Mouse (Mus musculus): ENCODE data around the gene Fbxo39. TPM values are rescaled to one million over a fixed set of nuclear protein-coding genes. Genes with fewer than 3 reads are reported as not detected.
A peak's percentile ranks its signal among the peaks of the same experiment; 100 is the strongest.

The Fbxo39 gene
- total and polyA plus RNA-seq, 2 experiments from 2014 or later, result not detected

GRCm38 (mm10) chr11:72367934-72368674 is 53.9 kb downstream of the Fbxo39 start:
- no peak overlapping the region for H3K4me2 ChIP-seq (ENCODE audit: low read depth, low read length, poor library complexity, severe bottlenecking)
- WGBS, result 46% methylated on average over 11 of the region's 11 CpGs
- H3K36me3 ChIP-seq (ENCODE audit: insufficient read depth, low read length), result no peaks in the 10 kb centered on the region
- DNase-seq (ENCODE audit: low spot score) (peak; percentile 42), ATAC-seq (ENCODE audit: low FRiP score) (no peak)
- TF ChIP-seq CTCF (IDR thresholded peaks at IDR 0.05), result no peak
- no peak overlapping the region for H3K4me3 ChIP-seq (ENCODE audit: low read depth, low read length)
- H3K9me3 ChIP-seq (ENCODE audit: low read length), result no peaks in the 10 kb centered on the region
- H3K27ac ChIP-seq (ENCODE audit: low read depth, low read length), result no peak overlapping the region
- H3K9ac ChIP-seq (replicated peaks; ENCODE audit: low read length, poor library complexity, severe bottlenecking), result no peak overlapping the region
- H3K27me3 ChIP-seq (ENCODE audit: insufficient read depth, low read length), result no peaks in the 10 kb centered on the region
- no peaks in the 10 kb centered on the region for H3K4me1 ChIP-seq (ENCODE audit: insufficient read depth, low read length)

Other genes with a start within 250 kb of the Fbxo39 start
- gene Pitpnm3, start 178.7 kb upstream of the Fbxo39 start, total RNA-seq (2014; rRNA removed), result 29.6 and 33.0 TPM in 2 replicates
- gene Pitpnm3, start 178.7 kb upstream of the Fbxo39 start, polyA plus RNA-seq (2015; fragmentation: Nextera tagmentation; extraction: Ambion mirVana), result 7.2 and 7.9 TPM in 2 replicates
- gene Gm43951, start 107.6 kb upstream of the Fbxo39 start, total RNA-seq (2014; rRNA removed), result 2.5 and 2.6 TPM in 2 replicates
- 1.1 and 1.5 TPM in 2 replicates for gene Gm43951, start 107.6 kb upstream of the Fbxo39 start, polyA plus RNA-seq (2015; fragmentation: Nextera tagmentation; extraction: Ambion mirVana)
- gene 4933427D14Rik, start 107.0 kb upstream of the Fbxo39 start, total RNA-seq (2014; rRNA removed), result 16.6 and 21.9 TPM in 2 replicates
- gene 4933427D14Rik, start 107.0 kb upstream of the Fbxo39 start, polyA plus RNA-seq (2015; fragmentation: Nextera tagmentation; extraction: Ambion mirVana), result 13.7 and 20.6 TPM in 2 replicates
- 54.1 and 57.7 TPM in 2 replicates for gene Txndc17, start 106.9 kb upstream of the Fbxo39 start, total RNA-seq (2014; rRNA removed)
- gene Txndc17, start 106.9 kb upstream of the Fbxo39 start, polyA plus RNA-seq (2015; fragmentation: Nextera tagmentation; extraction: Ambion mirVana), result 137 TPM in 2 replicates
- 21.4 and 26.5 TPM in 2 replicates for gene Med31, start 98.9 kb upstream of the Fbxo39 start, total RNA-seq (2014; rRNA removed)
- gene Med31, start 98.9 kb upstream of the Fbxo39 start, polyA plus RNA-seq (2015; fragmentation: Nextera tagmentation; extraction: Ambion mirVana), result 40.7 and 42.4 TPM in 2 replicates
- 4.8 and 6.2 TPM in 2 replicates for gene Slc13a5, start 47.2 kb upstream of the Fbxo39 start, total RNA-seq (2014; rRNA removed)
- 4.5 and 5.9 TPM in 2 replicates for gene Slc13a5, start 47.2 kb upstream of the Fbxo39 start, polyA plus RNA-seq (2015; fragmentation: Nextera tagmentation; extraction: Ambion mirVana)
- 0.93 and 3.9 TPM in 2 replicates for gene Xaf1, start 12.8 kb upstream of the Fbxo39 start, total RNA-seq (2014; rRNA removed)
- 5.6 and 6.0 TPM in 2 replicates for gene Xaf1, start 12.8 kb upstream of the Fbxo39 start, polyA plus RNA-seq (2015; fragmentation: Nextera tagmentation; extraction: Ambion mirVana)
- gene Tekt1, start 48.0 kb downstream of the Fbxo39 start, total RNA-seq (2014; rRNA removed), result 6.9 and 9.8 TPM in 2 replicates
- gene Tekt1, start 48.0 kb downstream of the Fbxo39 start, polyA plus RNA-seq (2015; fragmentation: Nextera tagmentation; extraction: Ambion mirVana), result 7.4 and 10.3 TPM in 2 replicates
- 18.0 and 18.6 TPM in 2 replicates for gene Smtnl2, start 97.3 kb downstream of the Fbxo39 start, total RNA-seq (2014; rRNA removed)
- 11.0 and 13.3 TPM in 2 replicates for gene Smtnl2, start 97.3 kb downstream of the Fbxo39 start, polyA plus RNA-seq (2015; fragmentation: Nextera tagmentation; extraction: Ambion mirVana)
- 1.4 TPM in 1 of 2 replicates, not detected in the other for gene Ggt6, start 121.1 kb downstream of the Fbxo39 start, total RNA-seq (2014; rRNA removed)
- gene Ggt6, start 121.1 kb downstream of the Fbxo39 start, polyA plus RNA-seq (2015; fragmentation: Nextera tagmentation; extraction: Ambion mirVana), result not detected in 2 replicates
- 25.9 and 30.7 TPM in 2 replicates for gene Mybbp1a, start 126.9 kb downstream of the Fbxo39 start, total RNA-seq (2014; rRNA removed)
- gene Mybbp1a, start 126.9 kb downstream of the Fbxo39 start, polyA plus RNA-seq (2015; fragmentation: Nextera tagmentation; extraction: Ambion mirVana), result 50.0 and 50.4 TPM in 2 replicates
- 46.2 and 56.8 TPM in 2 replicates for gene Spns2, start 175.5 kb downstream of the Fbxo39 start, total RNA-seq (2014; rRNA removed)
- gene Spns2, start 175.5 kb downstream of the Fbxo39 start, polyA plus RNA-seq (2015; fragmentation: Nextera tagmentation; extraction: Ambion mirVana), result 7.7 TPM in 2 replicates
- gene Spns3, start 236.1 kb downstream of the Fbxo39 start, total RNA-seq (2014; rRNA removed), result 0.22 and 0.24 TPM in 2 replicates
- not detected in 2 replicates for gene Spns3, start 236.1 kb downstream of the Fbxo39 start, polyA plus RNA-seq (2015; fragmentation: Nextera tagmentation; extraction: Ambion mirVana)

All from midbrain, postnatal 0 days (tissue).